Mouse (Mus musculus): ENCODE results near the gene Dcst2. TPM values are rescaled to one million over a fixed set of nuclear protein-coding genes. Genes with fewer than 3 reads are reported as not detected.

Gene Dcst2
- not detected for polyA plus RNA-seq (2014; fragmentation: Illumina TruSeq; extraction: RNeasy Lipid Tissue Mini Kit (QIAGEN cat#74804); ENCODE audit: low read depth, low replicate concordance)

DNA sequence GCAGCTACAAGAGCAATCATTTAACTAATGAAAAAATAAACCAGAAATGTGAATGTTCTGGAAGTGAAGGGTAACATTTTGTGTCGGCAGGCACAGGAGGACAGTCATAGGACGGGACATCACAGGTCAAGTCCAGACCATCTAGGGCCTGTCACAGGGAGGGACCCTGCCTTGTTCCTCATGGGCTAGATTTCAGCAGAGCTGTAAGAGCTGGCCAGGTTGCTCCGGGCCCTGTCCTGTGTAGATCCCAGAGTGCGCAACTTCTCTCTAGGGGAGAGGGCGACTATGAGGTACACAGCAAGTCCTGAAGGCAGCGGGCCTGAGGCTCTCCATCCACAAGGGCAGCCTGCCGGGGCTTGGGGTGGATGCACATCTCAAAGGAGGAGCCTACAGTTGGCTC, at the start of gene Dcst2:
Dcst2 (plus strand) TSS at position 301 of the 400 bp plus-strand sequence.

DNA sequence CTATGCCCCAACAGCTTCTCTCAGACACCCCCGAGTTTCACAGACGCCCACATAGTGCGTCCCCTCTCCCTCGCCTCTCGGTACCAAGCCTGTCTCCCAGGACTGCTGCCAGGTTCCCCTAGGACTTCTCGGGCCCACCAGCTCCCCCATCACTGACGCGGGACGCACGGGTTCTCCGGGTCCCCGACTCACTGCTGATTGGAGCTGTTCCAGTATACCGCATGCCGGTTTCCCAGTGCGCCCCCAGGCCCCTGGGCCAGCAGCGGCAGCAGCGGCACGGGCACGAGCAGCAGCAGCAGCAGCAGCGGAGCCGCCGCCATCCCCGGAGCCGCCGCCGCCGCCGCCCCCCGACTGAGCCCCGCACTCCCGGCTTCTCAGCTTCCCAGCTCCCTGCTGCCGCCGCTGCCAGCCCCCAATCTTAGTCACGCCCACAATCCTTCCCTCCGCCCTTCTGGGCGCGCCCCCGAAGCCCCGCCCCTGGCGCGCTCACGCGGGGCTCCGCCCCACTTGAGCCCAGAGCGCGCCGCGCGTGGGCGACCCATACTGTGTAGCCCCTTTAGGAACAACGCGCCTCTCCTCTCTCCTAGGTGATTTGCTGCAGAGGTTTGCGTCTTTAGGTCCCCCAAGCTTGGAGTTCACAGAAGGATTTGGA, 39.1 kb upstream of the Dcst2 start, which contains the start of gene Efna3:
Efna3 (minus strand) TSS at position 452 of the 652 bp plus-strand sequence.

DNA sequence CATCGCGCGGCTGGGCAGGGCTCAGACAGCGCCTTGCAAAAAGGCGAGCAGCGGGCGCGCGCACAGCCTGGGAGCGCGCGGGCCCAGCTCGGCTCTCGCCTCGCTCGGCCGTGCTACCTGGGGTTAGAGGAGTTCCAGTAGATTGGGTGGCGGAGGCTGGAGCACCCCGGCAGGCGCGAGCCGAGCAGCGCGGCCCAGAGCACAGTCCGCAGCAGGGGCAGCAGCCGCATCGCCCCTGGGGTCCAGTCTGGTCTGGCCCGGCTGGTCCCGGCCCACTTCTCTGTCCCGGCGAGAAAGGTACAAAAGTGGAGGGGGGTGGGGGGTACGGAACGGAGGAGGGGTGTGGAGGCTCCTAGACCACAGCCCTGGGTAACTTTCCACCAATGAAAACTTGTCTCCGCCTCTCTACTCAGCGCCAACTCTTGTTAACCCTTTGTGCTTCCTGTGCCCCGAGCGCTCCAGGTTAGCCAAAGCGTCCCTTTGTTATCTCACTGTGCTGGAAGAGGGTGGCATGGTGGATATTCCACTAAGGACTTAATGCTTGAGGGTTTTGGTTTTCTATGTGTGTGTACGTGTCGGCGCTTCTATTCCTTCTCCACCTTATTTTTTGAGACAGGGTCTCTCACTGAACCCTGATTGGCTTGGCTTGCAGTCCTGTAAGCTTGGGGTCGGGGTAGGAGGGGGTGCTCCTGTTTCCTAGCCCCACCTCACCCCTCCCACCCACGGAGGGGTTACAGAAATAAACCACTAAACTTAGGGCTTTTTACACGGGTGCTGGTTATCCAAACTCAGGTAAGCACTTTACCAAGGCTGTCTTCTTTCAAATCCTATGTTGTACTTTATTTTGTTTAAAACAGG, 23.8 kb upstream of the Dcst2 start, which contains the start of gene Efna4:
Efna4 (minus strand) TSS at position 308 of the 858 bp plus-strand sequence.

DNA sequence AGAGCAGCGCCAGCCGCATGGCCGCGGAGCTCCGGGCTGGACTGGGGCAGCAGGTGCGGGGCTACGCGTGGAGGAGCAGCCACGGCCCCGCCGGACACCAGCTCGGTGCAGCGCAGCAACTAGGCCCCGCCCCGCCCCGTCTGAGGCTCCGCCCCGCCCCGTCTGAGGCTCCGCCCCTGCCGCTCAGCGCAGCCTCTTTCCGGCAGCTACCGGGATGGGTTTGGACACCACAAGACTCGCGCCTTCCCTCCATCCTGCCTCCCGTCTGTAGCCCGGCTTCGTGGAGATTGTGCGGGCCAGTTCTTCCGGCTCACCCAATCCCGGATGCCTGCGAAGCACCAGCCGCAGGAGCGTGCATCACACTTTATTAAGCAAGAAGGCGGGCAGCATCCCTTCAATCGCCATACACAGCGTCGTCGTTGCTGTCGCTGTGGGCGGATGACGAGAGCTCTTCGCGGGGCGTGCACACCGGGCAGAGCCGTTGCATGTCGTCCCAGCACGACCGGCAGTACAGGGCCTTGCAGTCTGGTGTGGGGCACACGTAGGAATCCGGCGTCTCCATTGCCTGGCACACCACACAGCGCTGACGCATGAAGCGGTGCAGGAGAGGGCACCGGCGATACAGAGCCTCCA, 11.8 kb upstream of the Dcst2 start, which contains the start of gene Adam15:
Adam15 (minus strand) TSS at position 128 of the 633 bp plus-strand sequence.

DNA sequence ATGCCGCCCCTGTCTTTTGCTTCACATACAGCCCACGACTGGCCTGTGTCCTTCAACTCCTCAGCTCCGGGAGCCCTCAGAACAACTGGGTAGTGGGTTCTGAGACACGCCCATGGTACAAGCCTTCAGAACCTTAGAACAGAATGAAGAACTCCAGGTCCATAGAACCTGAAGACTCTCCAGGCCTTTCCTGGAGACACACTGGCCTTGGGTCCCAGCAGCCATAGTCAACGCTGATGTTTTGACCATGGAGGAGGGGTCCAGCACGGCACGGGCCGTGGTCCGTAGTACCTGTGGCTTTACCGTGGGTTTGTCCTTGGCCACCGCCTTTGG, 3.3 kb downstream of the Dcst2 start, which contains the start of gene Dcst1:
Dcst1 (minus strand) TSS at position 101 of the 333 bp plus-strand sequence.

DNA sequence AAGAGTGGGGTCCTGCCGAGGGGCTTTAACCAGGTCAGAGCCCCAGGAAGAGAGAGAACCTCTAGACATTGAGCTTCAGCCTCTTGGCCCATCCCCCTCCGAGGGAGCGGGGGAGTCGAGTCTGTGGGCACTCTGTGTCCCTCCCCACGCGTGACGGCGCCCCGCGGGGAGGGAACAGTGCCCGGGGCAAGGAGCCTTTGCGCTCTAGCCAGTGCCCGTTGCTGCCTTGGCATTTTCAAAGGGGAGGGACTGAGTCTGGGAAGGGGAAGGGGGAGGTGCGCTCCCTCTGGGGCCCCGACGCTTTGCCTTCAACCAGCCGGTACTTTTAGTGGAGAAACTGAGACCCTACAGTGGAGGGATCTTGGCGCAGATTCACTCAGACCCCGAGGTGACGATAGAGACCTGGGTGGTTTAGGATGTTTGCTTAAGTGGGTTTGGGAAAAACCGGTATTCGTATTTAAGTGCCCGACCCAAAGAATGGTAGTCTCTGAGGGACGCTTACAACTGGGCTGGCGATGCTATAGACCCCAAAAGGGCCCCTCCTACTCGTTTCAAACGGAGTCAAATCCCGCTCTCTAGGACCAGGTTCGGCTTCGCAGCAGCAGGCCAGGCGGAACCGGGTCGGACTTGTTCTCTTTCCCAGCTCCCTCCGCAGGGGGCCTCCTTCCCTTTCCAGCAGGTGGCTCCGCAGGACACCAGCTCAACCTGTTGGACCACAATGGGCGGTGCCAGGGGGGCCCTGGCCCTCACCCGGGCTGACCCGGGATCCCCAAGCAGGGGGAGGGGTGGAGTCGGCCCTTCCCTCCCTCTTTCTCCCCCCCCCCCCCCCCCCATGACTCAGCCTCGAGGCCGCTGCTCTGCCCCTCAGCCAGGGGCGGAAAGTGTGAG, 32.5 kb downstream of the Dcst2 start, which contains the start of gene Zbtb7b:
Zbtb7b (minus strand) TSS at position 771 of the 888 bp plus-strand sequence.

DNA sequence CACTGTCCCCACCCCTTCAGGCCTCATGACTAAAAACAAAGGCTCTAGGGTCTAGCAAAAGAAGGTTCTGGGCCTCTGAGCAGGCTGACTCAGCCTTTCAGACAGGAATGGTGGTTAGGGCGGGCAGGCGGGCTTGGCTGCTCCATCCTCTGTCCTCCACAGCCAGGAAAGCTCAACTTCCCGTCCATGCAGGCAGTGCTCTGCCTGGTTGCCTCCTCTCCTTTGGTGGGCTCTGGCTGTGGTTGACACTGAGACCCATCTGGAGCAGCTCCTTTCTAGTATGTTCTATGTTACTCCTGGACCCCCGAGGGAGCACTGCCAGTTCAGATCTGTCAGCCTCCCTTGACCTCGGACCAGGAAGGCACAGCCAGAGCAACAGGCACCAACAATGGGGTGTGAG, 40.9 kb downstream of the Dcst2 start, which contains the start of gene Lenep:
Lenep (minus strand) TSS at position 101 of the 400 bp plus-strand sequence.

DNA sequence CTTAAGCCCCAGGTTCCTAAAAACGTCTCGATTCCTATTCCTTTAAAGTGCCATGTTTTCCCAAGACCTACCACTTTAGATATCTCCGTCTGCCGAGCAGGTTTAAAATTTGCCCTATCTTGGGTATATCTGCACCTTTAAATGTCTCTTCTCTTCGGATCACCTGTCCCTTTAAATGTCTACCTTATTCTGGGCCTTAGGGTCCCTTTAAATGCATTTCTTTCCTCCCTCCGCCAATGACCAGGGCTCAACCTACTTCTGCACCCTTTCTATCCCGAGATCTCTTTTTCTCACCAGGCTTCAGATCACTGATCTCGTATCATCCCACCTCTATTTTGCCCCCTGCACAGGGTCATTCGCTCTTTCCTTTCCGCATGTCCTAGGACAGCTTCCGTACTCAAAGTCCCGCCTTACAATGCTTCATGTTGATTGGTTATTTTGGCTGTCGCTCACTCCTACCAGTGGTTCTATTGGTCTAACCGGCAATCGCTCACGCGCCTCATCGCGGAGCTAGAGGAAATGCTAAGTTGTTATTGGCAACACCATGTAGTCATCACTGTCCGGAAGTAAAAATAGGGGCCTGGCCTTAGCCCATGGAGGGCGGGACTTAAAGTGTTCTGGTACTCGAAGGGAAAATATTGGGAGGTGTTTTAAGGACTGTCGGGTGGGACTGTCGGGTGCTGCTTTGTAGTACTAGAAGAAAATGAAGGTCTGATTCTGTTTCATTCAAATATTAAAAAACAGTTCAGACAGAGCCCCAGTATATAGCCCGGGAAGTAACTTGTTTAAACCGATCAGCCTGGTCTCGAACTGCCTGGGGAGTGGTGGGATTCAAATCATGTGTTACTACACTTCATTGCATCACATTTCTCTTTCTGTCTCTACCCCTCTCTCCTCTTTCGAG, 50.0 kb downstream of the Dcst2 start, which contains the start of gene Flad1:
Flad1 (minus strand) TSS at position 381 of the 904 bp plus-strand sequence.

DNA sequence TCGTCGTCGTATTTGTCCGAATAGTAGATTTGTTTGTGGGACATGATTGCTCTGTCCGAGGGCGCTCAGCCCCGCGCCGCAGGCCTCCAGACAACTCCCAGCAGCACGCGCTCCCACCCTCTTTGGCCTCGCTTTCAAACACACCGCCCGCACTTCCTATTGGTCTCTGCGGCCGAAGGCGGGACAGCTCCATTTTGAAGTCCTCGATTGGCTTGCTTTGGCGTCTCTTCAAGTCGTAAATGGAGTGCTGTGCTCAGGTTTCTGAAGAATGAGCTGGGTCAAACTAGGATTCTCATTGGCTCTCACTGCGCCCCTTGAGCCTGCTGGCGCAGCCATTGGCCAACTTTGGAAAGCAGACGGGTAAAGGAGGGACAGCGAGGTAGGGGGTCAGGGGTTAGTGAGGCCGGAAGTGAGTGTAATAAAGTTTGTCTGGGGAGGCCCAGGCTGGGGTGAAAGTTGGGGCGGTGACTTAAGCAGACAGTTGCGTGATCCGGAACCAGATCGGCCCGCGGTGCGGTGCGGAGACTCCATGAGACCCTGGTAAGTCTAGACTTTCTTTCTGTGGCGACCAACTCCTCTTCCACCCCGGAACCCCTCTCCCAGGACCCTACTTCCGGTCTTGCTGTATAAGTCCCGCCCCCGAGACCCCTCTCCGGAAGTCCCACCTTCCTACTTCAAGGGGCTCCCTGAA, 56.5 kb downstream of the Dcst2 start, which contains the start of the genes Cks1b and Shc1:
Cks1b (minus strand) TSS at position 214 of the 691 bp plus-strand sequence.
Shc1 (plus strand) TSS at position 274 of the 691 bp plus-strand sequence.

Other genes with a start within 250 kb of the Dcst2 start
- 10.3 TPM for gene Pklr, start 225.8 kb upstream of the Dcst2 start, polyA plus RNA-seq (2014; fragmentation: Illumina TruSeq; extraction: RNeasy Lipid Tissue Mini Kit (QIAGEN cat#74804); ENCODE audit: low read depth, low replicate concordance)
- not detected for gene Hcn3, start 201.8 kb upstream of the Dcst2 start, polyA plus RNA-seq (2014; fragmentation: Illumina TruSeq; extraction: RNeasy Lipid Tissue Mini Kit (QIAGEN cat#74804); ENCODE audit: low read depth, low replicate concordance)
- 6.5 TPM for gene Clk2, start 197.2 kb upstream of the Dcst2 start, polyA plus RNA-seq (2014; fragmentation: Illumina TruSeq; extraction: RNeasy Lipid Tissue Mini Kit (QIAGEN cat#74804); ENCODE audit: low read depth, low replicate concordance)
- 7.7 TPM for gene Scamp3, start 184.5 kb upstream of the Dcst2 start, polyA plus RNA-seq (2014; fragmentation: Illumina TruSeq; extraction: RNeasy Lipid Tissue Mini Kit (QIAGEN cat#74804); ENCODE audit: low read depth, low replicate concordance)
- not detected for gene Fam189b, start 178.8 kb upstream of the Dcst2 start, polyA plus RNA-seq (2014; fragmentation: Illumina TruSeq; extraction: RNeasy Lipid Tissue Mini Kit (QIAGEN cat#74804); ENCODE audit: low read depth, low replicate concordance)
- gene Gba, start 159.0 kb upstream of the Dcst2 start, polyA plus RNA-seq (2014; fragmentation: Illumina TruSeq; extraction: RNeasy Lipid Tissue Mini Kit (QIAGEN cat#74804); ENCODE audit: low read depth, low replicate concordance): 10.7 TPM
- gene Thbs3, start 146.8 kb upstream of the Dcst2 start, polyA plus RNA-seq (2014; fragmentation: Illumina TruSeq; extraction: RNeasy Lipid Tissue Mini Kit (QIAGEN cat#74804); ENCODE audit: low read depth, low replicate concordance): 0.73 TPM
- gene Mtx1, start 134.9 kb upstream of the Dcst2 start, polyA plus RNA-seq (2014; fragmentation: Illumina TruSeq; extraction: RNeasy Lipid Tissue Mini Kit (QIAGEN cat#74804); ENCODE audit: low read depth, low replicate concordance): 50.1 TPM
- 9.3 TPM for gene Muc1, start 132.9 kb upstream of the Dcst2 start, polyA plus RNA-seq (2014; fragmentation: Illumina TruSeq; extraction: RNeasy Lipid Tissue Mini Kit (QIAGEN cat#74804); ENCODE audit: low read depth, low replicate concordance)
- gene Krtcap2, start 116.0 kb upstream of the Dcst2 start, polyA plus RNA-seq (2014; fragmentation: Illumina TruSeq; extraction: RNeasy Lipid Tissue Mini Kit (QIAGEN cat#74804); ENCODE audit: low read depth, low replicate concordance): 27.7 TPM
- not detected for gene Trim46, start 115.7 kb upstream of the Dcst2 start, polyA plus RNA-seq (2014; fragmentation: Illumina TruSeq; extraction: RNeasy Lipid Tissue Mini Kit (QIAGEN cat#74804); ENCODE audit: low read depth, low replicate concordance)
- not detected for gene Dpm3, start 102.6 kb upstream of the Dcst2 start, polyA plus RNA-seq (2014; fragmentation: Illumina TruSeq; extraction: RNeasy Lipid Tissue Mini Kit (QIAGEN cat#74804); ENCODE audit: low read depth, low replicate concordance)
- 10.2 TPM for gene Slc50a1, start 91.4 kb upstream of the Dcst2 start, polyA plus RNA-seq (2014; fragmentation: Illumina TruSeq; extraction: RNeasy Lipid Tissue Mini Kit (QIAGEN cat#74804); ENCODE audit: low read depth, low replicate concordance)
- 8.2 TPM for gene Efna1, start 80.8 kb upstream of the Dcst2 start, polyA plus RNA-seq (2014; fragmentation: Illumina TruSeq; extraction: RNeasy Lipid Tissue Mini Kit (QIAGEN cat#74804); ENCODE audit: low read depth, low replicate concordance)
- gene Efna3, start 39.0 kb upstream of the Dcst2 start, polyA plus RNA-seq (2014; fragmentation: Illumina TruSeq; extraction: RNeasy Lipid Tissue Mini Kit (QIAGEN cat#74804); ENCODE audit: low read depth, low replicate concordance): not detected
- gene Efna4, start 23.9 kb upstream of the Dcst2 start, polyA plus RNA-seq (2014; fragmentation: Illumina TruSeq; extraction: RNeasy Lipid Tissue Mini Kit (QIAGEN cat#74804); ENCODE audit: low read depth, low replicate concordance): not detected
- 4.4 TPM for gene Adam15, start 12.0 kb upstream of the Dcst2 start, polyA plus RNA-seq (2014; fragmentation: Illumina TruSeq; extraction: RNeasy Lipid Tissue Mini Kit (QIAGEN cat#74804); ENCODE audit: low read depth, low replicate concordance)
- not detected for gene Dcst1, start 3.3 kb downstream of the Dcst2 start, polyA plus RNA-seq (2014; fragmentation: Illumina TruSeq; extraction: RNeasy Lipid Tissue Mini Kit (QIAGEN cat#74804); ENCODE audit: low read depth, low replicate concordance)
- 2.8 TPM for gene Zbtb7b, start 32.8 kb downstream of the Dcst2 start, polyA plus RNA-seq (2014; fragmentation: Illumina TruSeq; extraction: RNeasy Lipid Tissue Mini Kit (QIAGEN cat#74804); ENCODE audit: low read depth, low replicate concordance)
- gene Lenep, start 40.8 kb downstream of the Dcst2 start, polyA plus RNA-seq (2014; fragmentation: Illumina TruSeq; extraction: RNeasy Lipid Tissue Mini Kit (QIAGEN cat#74804); ENCODE audit: low read depth, low replicate concordance): 1.6 TPM
- gene Flad1, start 49.9 kb downstream of the Dcst2 start, polyA plus RNA-seq (2014; fragmentation: Illumina TruSeq; extraction: RNeasy Lipid Tissue Mini Kit (QIAGEN cat#74804); ENCODE audit: low read depth, low replicate concordance): 1.8 TPM
- 1.6 TPM for gene Cks1b, start 56.4 kb downstream of the Dcst2 start, polyA plus RNA-seq (2014; fragmentation: Illumina TruSeq; extraction: RNeasy Lipid Tissue Mini Kit (QIAGEN cat#74804); ENCODE audit: low read depth, low replicate concordance)
- gene Shc1, start 56.5 kb downstream of the Dcst2 start, polyA plus RNA-seq (2014; fragmentation: Illumina TruSeq; extraction: RNeasy Lipid Tissue Mini Kit (QIAGEN cat#74804); ENCODE audit: low read depth, low replicate concordance): 16.6 TPM
- 5.3 TPM for gene Pygo2, start 68.2 kb downstream of the Dcst2 start, polyA plus RNA-seq (2014; fragmentation: Illumina TruSeq; extraction: RNeasy Lipid Tissue Mini Kit (QIAGEN cat#74804); ENCODE audit: low read depth, low replicate concordance)
- gene Pbxip1, start 74.7 kb downstream of the Dcst2 start, polyA plus RNA-seq (2014; fragmentation: Illumina TruSeq; extraction: RNeasy Lipid Tissue Mini Kit (QIAGEN cat#74804); ENCODE audit: low read depth, low replicate concordance): 12.9 TPM
- gene Pmvk, start 92.6 kb downstream of the Dcst2 start, polyA plus RNA-seq (2014; fragmentation: Illumina TruSeq; extraction: RNeasy Lipid Tissue Mini Kit (QIAGEN cat#74804); ENCODE audit: low read depth, low replicate concordance): not detected
- gene Kcnn3, start 158.2 kb downstream of the Dcst2 start, polyA plus RNA-seq (2014; fragmentation: Illumina TruSeq; extraction: RNeasy Lipid Tissue Mini Kit (QIAGEN cat#74804); ENCODE audit: low read depth, low replicate concordance): 1.3 TPM

Measured in kidney, adult 10 weeks (tissue).